Mouse (Mus musculus) cerebellum, adult 11 months (tissue): ENCODE measurements at regions not wholly inside any gene's neighbourhood (a gene's known extent, or its start where the extent isn't known, plus 50 kb on each side); places are given as distances from the start of the nearest gene placed in this dataset.
A peak's percentile ranks its signal among the peaks of the same experiment; 100 is the strongest.

Experiments used
- DNase-seq: peaks from one replicate; pipeline ENCODE4 v3.0.0; 2022

DNA sequence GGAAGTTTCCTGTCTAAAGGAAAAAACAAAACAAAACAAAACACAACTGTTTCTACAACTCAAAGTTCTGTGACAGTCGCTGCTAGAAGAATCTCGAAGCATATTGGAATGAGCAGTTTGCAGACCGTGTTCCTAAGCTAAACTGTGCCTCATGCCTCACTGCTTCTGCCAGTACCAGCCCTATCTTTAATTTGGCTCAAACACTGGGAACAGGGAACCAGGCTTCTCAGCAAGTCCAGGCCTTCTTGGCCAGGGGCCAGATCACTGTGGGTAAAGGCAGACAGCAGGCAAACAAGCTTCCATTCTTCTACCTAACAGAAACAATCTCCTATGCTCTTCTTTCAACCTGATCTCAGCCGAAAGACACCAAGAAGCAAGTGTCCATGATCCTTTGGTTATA is 56.5 kb downstream of the Tmsb4x start:
- peak; percentile 21 for DNase-seq

DNA sequence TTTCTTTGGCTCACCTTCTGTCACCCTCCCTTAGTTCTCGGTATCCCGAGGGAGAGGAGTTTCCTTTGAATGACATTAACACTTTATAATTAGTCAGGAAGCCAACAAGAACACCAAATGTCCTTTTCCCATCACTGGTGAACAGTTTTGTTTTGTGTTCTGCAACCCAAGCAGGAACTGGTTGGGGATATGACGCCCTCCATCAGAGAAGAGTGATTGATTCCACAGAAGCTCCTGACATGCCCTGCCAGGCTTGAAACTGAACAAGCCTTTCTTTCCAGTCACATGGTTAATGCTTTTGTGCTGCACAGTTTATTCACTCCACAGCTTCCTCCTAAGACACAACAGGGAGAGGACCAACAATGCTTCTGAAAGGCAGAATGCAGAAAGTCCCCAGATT is 57.8 kb downstream of the Tmsb4x start:
- no peak for DNase-seq

- DNase-seq, result no peak
Measured at GRCm38 (mm10) chrX:167149400-167149799, 59.7 kb downstream of the Tmsb4x start.

DNA sequence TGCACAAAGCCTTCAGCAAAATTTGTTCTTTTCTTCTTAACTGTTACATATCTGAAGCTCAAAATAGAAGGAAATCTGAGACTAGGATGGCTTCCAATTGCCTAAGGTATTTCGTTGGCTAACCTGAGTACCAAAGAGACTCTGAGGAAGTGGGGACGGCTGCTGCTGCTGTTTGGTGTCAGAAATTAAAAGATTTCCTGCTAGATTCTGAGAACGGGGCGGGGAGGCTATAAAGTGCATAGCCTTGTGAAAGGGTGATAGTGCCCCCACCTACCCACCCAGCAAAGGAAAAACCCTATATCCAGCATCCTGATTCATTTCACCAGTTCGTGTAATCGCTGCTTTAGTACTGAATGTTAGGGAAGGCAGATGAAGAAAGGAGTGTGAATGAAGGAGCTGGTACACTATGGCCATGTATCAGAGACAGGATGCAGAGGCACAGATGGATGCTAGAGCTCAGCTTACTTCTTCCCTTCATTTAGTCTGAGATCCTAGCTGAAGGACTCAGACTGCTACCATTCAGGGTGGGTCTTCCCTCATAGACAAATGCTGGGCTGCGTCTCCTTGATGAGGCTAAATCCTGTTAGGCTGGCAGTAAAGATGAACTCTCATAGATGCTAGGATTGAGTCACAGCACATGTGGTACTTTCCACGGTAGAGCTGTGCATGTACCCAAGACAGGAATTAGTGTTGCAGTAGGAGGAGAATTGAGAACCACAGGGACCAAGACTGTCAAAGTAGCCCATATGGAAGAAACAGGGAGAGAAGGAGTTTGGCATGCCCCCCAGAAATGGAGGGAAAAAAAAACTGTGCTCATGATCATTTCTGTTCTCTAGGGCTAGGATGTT is 62.4 kb downstream of the Tmsb4x start:
- DNase-seq, result no peak

DNA sequence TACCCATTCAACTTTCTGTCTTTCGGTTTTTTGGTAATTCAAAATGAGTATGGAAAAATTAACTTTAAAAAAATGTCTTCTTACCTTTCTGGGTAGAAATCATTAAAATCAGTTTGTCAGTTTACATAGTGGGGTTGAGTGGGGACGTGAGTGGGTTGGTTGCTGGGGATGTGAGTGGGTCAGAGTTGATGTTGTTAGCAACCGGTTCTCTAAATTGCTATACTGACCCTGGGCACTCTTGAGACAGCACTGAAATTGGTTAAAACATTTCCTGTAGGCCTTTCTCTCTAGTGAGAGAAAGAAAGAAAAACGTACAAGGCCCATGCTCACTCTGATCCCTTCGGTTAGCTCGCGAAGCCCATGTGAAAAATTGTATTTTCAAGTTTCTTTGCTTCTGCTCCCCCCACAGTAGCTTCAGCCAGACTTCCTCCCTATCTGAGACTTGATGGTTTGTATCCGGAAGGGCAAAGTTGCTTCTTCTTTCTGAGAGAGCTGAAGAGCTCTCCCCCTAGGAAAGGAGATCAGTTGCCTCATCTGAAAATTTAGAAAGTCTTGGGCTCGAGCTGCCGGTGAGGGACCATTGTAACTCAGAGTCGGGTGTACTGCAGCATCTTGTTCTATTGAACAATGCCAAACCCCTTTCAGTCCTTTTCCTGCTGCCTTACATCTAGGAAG is 63.5 kb downstream of the Tmsb4x start:
- no peak for DNase-seq

- DNase-seq, result no peak
Measured at GRCm38 (mm10) chrX:167139110-167139509, 70.0 kb downstream of the Tmsb4x start.

DNA sequence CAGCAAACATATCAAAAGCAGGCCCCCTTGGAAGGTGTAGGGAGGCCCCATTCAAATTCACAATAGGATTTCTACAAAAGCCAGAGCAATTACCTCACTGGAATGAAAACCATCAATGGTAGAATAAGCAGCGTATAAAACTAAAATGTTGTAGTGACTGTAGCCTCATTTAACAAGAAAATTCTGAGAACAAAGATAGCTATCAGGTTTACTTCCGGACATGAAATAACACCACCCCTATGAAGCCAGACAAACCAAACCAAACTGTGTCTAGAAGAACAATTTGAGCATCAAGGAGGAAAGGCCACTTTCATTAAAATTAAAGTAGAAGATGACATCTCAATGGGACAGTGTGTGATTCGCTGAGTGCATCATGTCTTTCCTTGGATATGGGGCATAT is 74.9 kb downstream of the Tmsb4x start:
- no peak for DNase-seq

- DNase-seq, result no peak
Measured at GRCm38 (mm10) chrX:167132989-167133395, 76.1 kb downstream of the Tmsb4x start.

GRCm38 (mm10) chrX:167131317-167131716 is 77.8 kb downstream of the Tmsb4x start:
- DNase-seq, result no peak

DNA sequence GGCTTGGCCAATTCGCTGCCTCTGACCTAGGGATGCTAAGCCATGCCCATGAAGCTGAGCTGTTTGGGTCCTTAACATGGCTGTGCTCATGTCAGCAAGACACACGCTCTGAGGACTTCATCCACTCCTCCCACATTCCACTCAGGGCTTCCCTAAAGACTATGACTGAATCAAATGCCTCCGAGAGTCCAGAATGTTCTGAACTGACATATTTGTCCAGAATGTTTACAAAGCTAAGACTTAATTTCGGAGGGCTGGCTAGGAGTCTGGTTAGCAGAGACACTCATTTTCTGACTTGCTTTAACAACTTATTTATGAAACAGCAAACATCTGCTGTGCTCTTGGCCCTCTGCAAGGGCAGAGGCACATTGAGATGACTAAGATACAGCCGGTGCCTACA is 78.5 kb downstream of the Tmsb4x start:
- DNase-seq, result no peak

DNA sequence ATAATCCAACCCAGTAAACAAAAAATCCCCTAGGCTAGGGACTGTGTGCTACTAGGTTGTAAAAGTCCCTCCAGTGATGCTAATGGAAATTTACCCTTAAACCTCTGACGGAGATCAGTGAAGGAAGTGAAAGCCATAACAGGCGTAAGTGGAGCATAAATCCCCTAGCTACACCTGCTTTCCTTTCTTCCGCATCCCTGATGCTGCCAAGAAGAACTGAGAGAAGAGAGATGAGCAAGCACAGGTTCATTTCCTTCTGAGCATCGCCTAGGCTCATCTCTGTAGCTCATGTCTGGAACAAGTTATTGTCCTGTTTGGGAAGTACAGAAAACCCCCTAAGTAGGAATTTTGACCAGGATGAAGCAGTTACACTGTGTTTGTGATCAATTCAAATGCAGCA is 89.8 kb downstream of the Tmsb4x start:
- DNase-seq, result no peak

DNA sequence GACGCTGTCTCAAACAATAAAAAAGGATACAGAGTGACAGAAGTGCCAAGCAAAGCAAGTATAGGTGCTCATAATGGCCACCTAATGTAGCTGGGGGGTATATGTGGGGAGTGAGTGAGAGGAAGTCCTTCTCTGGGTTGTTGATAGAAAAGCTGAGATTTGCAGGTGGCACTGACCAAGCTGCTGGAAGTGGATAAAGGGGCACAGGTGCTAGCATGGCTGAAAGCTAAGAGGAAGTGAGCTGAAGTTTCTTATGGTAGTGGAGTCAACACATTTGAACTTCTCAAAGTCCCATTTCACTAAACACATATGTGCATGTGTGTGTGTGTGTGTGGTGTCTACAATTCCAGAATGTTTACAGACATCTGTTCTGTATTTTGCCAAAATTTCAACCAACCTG is 94.0 kb downstream of the Tmsb4x start:
- no peak for DNase-seq

- DNase-seq, result no peak
Measured at GRCm38 (mm10) chrX:167111059-167111871, 97.8 kb downstream of the Tmsb4x start.

DNA sequence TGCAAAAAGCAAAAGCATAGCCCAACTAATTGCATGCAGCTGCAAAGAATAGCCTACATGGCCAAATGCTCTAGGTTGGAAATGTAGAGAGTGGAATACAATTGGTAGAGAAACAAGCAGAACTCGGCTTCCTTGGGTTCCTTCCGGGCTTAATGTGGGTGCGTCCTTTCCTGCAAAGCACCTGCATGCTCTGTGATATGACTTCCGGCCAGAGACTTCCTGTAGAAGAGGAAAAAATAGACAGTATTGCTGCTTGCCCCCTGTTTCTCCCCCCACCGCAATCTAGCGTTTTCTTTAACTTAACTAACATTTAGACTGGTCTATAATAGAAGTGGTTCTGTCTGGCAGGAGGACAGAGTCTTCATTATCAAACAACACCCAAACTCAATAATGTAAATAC is 100.8 kb downstream of the Tmsb4x start:
- DNase-seq, result no peak

DNA sequence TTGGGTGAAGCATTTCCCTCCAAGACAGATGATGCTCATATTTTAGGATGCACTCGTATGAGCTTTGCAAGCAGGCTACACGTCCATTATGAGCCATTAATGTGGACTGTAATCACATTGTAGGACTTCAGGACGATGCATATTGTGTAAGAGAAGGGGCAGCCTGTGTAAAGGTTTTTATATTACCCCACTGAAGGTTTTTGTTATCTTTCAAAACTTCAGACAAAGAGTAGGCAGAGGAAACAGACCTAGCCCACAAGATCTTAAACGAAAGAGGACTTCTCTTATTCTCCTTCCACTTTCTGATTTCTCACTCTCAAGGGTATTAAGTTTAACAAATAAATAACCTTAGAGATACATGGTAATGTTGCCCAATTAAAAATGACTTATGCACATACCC is 101.6 kb downstream of the Tmsb4x start:
- DNase-seq, result no peak

DNA sequence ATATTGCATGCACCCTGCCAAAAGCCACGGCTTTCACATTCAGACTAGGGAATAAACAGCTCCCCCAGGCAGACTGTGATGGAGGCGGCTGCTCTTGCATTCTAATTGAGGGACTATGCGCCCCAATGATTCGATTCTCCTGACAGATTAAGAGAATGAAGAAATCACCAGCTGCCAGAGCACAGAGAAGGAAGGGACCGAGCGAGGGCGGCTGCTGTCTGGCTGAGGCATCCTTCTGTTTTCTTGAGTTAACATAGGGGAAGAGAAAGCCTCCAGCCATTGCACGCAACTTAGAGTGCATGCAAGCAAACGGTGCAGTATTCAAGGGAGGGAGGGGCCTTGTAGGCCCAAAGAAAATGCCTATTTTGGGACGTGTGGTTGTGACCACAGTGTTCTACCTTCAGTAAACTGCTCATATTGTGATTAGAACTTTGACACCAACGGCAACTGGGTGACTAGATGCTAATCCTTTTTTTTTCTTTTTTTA is 103.1 kb downstream of the Tmsb4x start:
- no peak for DNase-seq

DNA sequence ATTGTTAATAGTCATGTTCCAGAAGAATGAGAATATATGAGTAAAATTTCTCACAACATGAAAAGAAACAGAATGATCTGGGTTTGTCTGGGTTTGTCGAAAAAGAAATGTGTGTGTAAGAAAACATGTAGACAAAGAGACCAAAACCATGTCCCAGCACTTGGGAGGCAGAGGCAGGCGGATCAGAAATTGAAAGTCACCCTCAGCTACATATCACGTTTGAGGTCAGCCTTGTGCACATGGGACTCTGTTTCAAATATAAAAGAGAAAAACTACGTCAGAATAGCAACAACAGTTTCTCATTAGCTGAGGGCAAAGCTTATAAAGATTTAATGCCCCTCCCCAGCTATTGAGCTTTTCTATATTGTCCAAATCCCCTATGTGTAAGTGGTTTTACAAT is 103.8 kb downstream of the Tmsb4x start:
- no peak for DNase-seq

DNA sequence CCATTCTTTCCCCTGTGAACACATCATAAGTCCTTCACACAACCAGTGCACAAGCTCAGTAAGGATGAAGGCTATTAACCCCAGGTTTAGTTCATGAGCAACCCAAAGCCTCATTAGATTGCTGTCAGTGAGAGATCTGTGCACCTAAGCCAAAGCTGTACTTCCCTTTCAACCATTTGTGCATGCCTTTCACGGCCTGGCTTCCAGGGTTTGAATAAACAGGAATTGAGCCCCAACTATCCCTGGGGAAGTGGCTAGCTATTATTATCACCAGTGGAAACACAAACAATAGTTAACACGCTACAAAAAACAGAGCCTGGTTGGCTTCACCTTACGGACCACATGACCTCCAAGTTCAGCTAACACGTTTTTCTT is 104.9 kb downstream of the Tmsb4x start:
- no peak for DNase-seq

DNA sequence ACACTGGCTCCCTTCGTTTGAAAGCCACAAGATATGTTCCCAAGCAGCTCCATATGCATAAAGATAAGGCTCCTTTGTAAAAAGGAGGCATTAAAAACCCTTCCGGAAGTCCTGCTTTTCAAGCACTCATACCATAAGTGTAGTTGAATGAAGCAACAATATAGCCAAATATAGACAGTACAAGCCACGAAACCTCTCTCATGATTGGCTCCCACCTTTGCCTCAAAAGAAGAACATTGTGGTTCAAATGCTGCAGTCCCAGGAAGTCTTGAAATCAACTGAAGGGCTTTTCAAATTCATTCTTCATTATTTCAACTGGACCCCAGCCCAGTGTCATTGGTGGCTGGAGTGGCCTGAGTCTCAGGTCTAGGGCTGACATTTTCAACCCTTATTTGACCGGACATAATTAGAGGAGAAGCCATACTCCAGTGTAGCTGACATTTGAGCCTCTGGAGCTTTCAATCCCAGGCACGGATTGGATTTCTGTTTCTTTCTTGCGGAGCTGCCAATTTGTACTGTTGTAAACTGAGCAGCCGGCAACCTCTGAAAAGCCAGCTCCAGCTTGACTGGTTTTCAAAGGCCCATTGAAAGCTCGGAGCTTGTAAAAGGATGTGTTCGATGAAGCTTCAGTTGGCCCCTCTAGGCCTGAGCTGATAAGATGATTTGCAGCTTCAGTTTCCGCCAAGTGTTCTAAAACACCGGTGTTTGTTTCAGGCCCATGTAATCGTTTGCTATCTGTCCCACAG is 105.4 kb downstream of the Tmsb4x start:
- no peak for DNase-seq

- DNase-seq, result no peak
Measured at GRCm38 (mm10) chrX:167101929-167102328, 107.2 kb downstream of the Tmsb4x start.

DNA sequence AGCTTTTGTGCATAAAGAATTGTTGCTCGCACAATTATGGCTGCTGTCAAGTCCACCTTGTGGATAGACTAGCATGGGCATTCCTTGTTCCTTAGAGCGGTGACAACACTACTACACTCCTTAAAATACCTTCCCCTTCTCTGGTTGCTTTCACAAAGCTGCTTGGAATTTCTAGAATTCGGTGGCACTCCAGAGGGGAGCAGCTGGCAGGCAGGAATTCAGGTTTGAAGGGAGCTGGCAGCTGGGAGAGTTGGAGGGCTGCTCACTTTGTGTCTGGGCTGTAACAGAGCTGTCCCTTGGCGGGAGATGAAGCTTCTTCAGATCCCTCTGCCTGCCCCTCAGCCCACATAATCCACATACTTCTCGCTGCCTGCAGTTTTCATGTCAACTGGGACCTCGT is 109.7 kb downstream of the Tmsb4x start:
- no peak for DNase-seq

GRCm38 (mm10) chrX:167098914-167099313 is 110.2 kb downstream of the Tmsb4x start:
- no peak for DNase-seq

- DNase-seq, result no peak
Measured at GRCm38 (mm10) chrX:167091841-167092240, 117.3 kb downstream of the Tmsb4x start.
